24 mouse cellular contexts compared by ENCODE assay signal in genomic region chr13:63416824-63417223, GRCm38 (mm10).
"Had no signal": no experiment of that assay in that cellular context is flagged by ENCODE, and none has a peak within 500 bp of the region (broad histone marks: within the 10 kb centered on the region; RNA-seq: fewer than 3 reads in every experiment).

No protein-coding gene starts in this region.

- H3K9ac ChIP-seq: heart, embryonic 12.5 days; hindbrain, embryonic 12.5 days; hindbrain, embryonic 14.5 days; limb, embryonic 12.5 days had no signal

- H3K4me3 ChIP-seq: gastrocnemius, adult 2 months; heart, embryonic 10.5 days; heart, embryonic 12.5 days; hindbrain, embryonic 10.5 days; hindbrain, embryonic 12.5 days; layer of hippocampus, adult 2 months; left cerebral cortex, adult 2 months; limb, embryonic 10.5 days; limb, embryonic 12.5 days had no signal

- H3K4me1 ChIP-seq: hindbrain, embryonic 12.5 days; limb, embryonic 12.5 days had no signal

- H3K27me3 ChIP-seq: heart, embryonic 12.5 days; hindbrain, embryonic 12.5 days; limb, embryonic 12.5 days had no signal

- H3K27ac ChIP-seq: gastrocnemius, adult 2 months; heart, embryonic 10.5 days; hindbrain, embryonic 10.5 days; hindbrain, embryonic 12.5 days; hindbrain, embryonic 14.5 days; layer of hippocampus, adult 2 months; left cerebral cortex, adult 2 months; limb, embryonic 10.5 days; limb, embryonic 12.5 days had no signal

- H3K4me2 ChIP-seq: heart, embryonic 12.5 days; hindbrain, embryonic 12.5 days; hindbrain, embryonic 14.5 days; limb, embryonic 12.5 days had no signal

- DNase-seq: gastrocnemius, adult 2 months; gastrocnemius, postnatal 10 days; gastrocnemius, postnatal 25 days; heart, adult 18-20 months; heart, postnatal 10 days; heart, postnatal 4 days; kidney, adult 18-20 months; kidney, adult 8-10 months; kidney, postnatal 10 days; kidney, postnatal 25 days; kidney, postnatal 4 days; liver had no signal

- H3K36me3 ChIP-seq: heart, embryonic 10.5 days; hindbrain, embryonic 10.5 days; hindbrain, embryonic 12.5 days; limb, embryonic 10.5 days; limb, embryonic 12.5 days had no signal

- ATAC-seq: hindbrain, embryonic 16.5 days; inflammation-experienced regulatory T-cells, adult 6 months; intestine, embryonic 16.5 days had no signal

- H3K9me3 ChIP-seq: heart, embryonic 10.5 days; heart, embryonic 12.5 days; hindbrain, embryonic 10.5 days; hindbrain, embryonic 12.5 days; limb, embryonic 10.5 days; limb, embryonic 12.5 days had no signal
